Mouse (Mus musculus) heart, embryonic 14.5 days (tissue): ENCODE results near the gene Agtrap. TPM values are rescaled to one million over a fixed set of nuclear protein-coding genes. Genes with fewer than 3 reads are reported as not detected.

Experiments used
- ATAC-seq: fragments of 200-750 bp; cut with Nextera tagmentation; 2 replicates; pipeline ENCODE4 v1.8.0; 2017; ENCODE audit warnings: low read depth, moderate TSS enrichment; ENCODE audit not compliant: insufficient number of reproducible peaks, insufficient read depth, low FRiP score
- H3K27ac ChIP-seq, 2 experiments: fragments of 200-500 bp in 1 of 2; fragments of 300-500 bp in 1 of 2; sonication (generic) in 1 of 2; replicated peaks in 1 of 2; 2 replicates each; pipeline ENCODE4 v1.5.1; 2012 to 2014; ENCODE audit warnings: low read depth in 2 of 2, low read length in 2 of 2, control low read depth in 1 of 2, mild to moderate bottlenecking in 1 of 2, mixed read lengths in 1 of 2; ENCODE audit not compliant: control insufficient read depth in 1 of 2, insufficient read depth in 1 of 2
- H3K27me3 ChIP-seq: fragments of 300-500 bp; sonication (generic); 2 replicates; pipeline ENCODE4 v1.6.1; 2014; ENCODE audit warnings: mild to moderate bottlenecking, low read length, control low read depth; ENCODE audit not compliant: control insufficient read depth, insufficient read depth
- H3K36me3 ChIP-seq: fragments of 300-500 bp; sonication (generic); 2 replicates; pipeline ENCODE4 v1.6.1; 2014; ENCODE audit warnings: mild to moderate bottlenecking, control low read depth, low read length, mixed read lengths; ENCODE audit not compliant: control insufficient read depth, insufficient read depth
- H3K4me1 ChIP-seq, 2 experiments: fragments of 200-500 bp in 1 of 2; fragments of 300-500 bp in 1 of 2; sonication (generic) in 1 of 2; 2 replicates each; pipeline ENCODE4 v1.6.1; 2012 to 2014; ENCODE audit warnings: low read length in 2 of 2, control low read depth in 1 of 2, mixed read lengths in 1 of 2; ENCODE audit not compliant: control insufficient read depth in 2 of 2, insufficient read depth in 2 of 2
- H3K4me2 ChIP-seq: fragments of 300-500 bp; sonication (generic); 2 replicates; pipeline ENCODE4 v1.6.1; 2014; ENCODE audit warnings: mild to moderate bottlenecking, low read length
- H3K4me3 ChIP-seq, 2 experiments: fragments of 200-500 bp in 1 of 2; fragments of 300-500 bp in 1 of 2; sonication (generic) in 1 of 2; 2 replicates each; pipeline ENCODE4 v1.5.1; 2012 to 2014; ENCODE audit warnings: low read length in 2 of 2, mild to moderate bottlenecking in 2 of 2, control low read depth in 1 of 2, low read depth in 1 of 2, moderate library complexity in 1 of 2; ENCODE audit not compliant: control insufficient read depth in 1 of 2, insufficient read depth in 1 of 2
- H3K9ac ChIP-seq: fragments of 300-500 bp; sonication (generic); 2 replicates; pipeline ENCODE4 v1.6.1; 2014; ENCODE audit warnings: mild to moderate bottlenecking, low read length
- H3K9me3 ChIP-seq: fragments of 300-500 bp; sonication (generic); 2 replicates; pipeline ENCODE4 v1.6.1; 2016; ENCODE audit warnings: low read length, control low read depth; ENCODE audit not compliant: control insufficient read depth
- WGBS: fragments of 180-500 bp; shearing (Covaris S2); extraction: QIAGEN DNeasy Blood & Tissue Kit; methylation state at CpG from one replicate; pipeline ENCODE4 v1.1.7; 2014; 5-methylcytosine and 5-hydroxymethylcytosine counted together
- polyA plus RNA-seq: library from polyadenylated mRNA; unstranded; fragments of >200 nt; fragmentation: Nextera tagmentation; extraction: Ambion mirVana; gene quantifications from 2 replicates; pipeline ENCODE4 v1.2.1, GENCODE M21; 2014

Agtrap gene
- polyA plus RNA-seq, 1 experiment from 2014 or later, result 19.5 TPM

GRCm38 (mm10) chr4:148116657-148117056 is 28.8 kb upstream of the Agtrap start:
- H3K4me1 ChIP-seq, result peaks cover 0 to 3% of the 10 kb centered on the region in 2 experiments; a peak in 1 of 4 replicates
- no peak overlapping the region for H3K9ac ChIP-seq
- no peak for ATAC-seq
- H3K27ac ChIP-seq, result no peak overlapping the region
- no peak overlapping the region for H3K4me3 ChIP-seq
- peaks cover 7% of the 10 kb centered on the region; the same call in 1 of the 2 replicates for H3K27me3 ChIP-seq
- peaks cover 5% of the 10 kb centered on the region; the same call in 1 of the 2 replicates for H3K9me3 ChIP-seq
- no peak overlapping the region for H3K4me2 ChIP-seq
- WGBS, result 74% methylated on average over 4 of the region's 4 CpGs
- H3K36me3 ChIP-seq, result no peaks in the 10 kb centered on the region

GRCm38 (mm10) chr4:148115467-148115866 is 27.6 kb upstream of the Agtrap start:
- Histone ChIP-seq H3K4me2 (peak overlapping the region; percentile 23; the same call in 1 of the 2 replicates), H3K4me3 (no peak overlapping the region), H3K36me3 (no peaks in the 10 kb centered on the region), H3K27me3 (peaks cover 7% of the 10 kb centered on the region; the same call in 1 of the 2 replicates), H3K27ac (no peak overlapping the region), H3K9me3 (peaks cover 5% of the 10 kb centered on the region; the same call in 1 of the 2 replicates), H3K4me1 (peaks cover 0 to 3% of the 10 kb centered on the region in 2 experiments; a peak in 1 of 4 replicates), H3K9ac (no peak overlapping the region; the same call in 1 of the 2 replicates)
- no peak for ATAC-seq
- WGBS, result 8% methylated on average over 15 of the region's 15 CpGs

GRCm38 (mm10) chr4:148114758-148115391 is 27.0 kb upstream of the Agtrap start:
- Histone ChIP-seq H3K4me3 (no peak overlapping the region), H3K27me3 (peaks cover 7% of the 10 kb centered on the region; the same call in 1 of the 2 replicates), H3K27ac (no peak overlapping the region), H3K9me3 (peaks cover 5% of the 10 kb centered on the region; the same call in 1 of the 2 replicates), H3K4me1 (peaks cover 0 to 3% of the 10 kb centered on the region in 2 experiments; a peak in 1 of 4 replicates), H3K9ac (no peak overlapping the region; the same call in 1 of the 2 replicates), H3K4me2 (peak overlapping the region; percentile 23; the same call in 1 of the 2 replicates), H3K36me3 (no peaks in the 10 kb centered on the region)
- 7% methylated on average over 15 of the region's 15 CpGs for WGBS
- ATAC-seq, result 0 out of 2 replicates have a peak, but pooled peaks have one; percentile 15

- Histone ChIP-seq H3K9ac (no peak overlapping the region), H3K27me3 (peaks cover 7% of the 10 kb centered on the region; the same call in 1 of the 2 replicates), H3K4me2 (no peak overlapping the region), H3K36me3 (no peaks in the 10 kb centered on the region), H3K4me1 (peaks cover 9 to 12% of the 10 kb centered on the region in 2 experiments), H3K4me3 (no peak overlapping the region), H3K27ac (no peak overlapping the region), H3K9me3 (peaks cover 5% of the 10 kb centered on the region; the same call in 1 of the 2 replicates)
- ATAC-seq, result no peak
- WGBS, result 75% methylated on average over 12 of the region's 12 CpGs
Observed at GRCm38 (mm10) chr4:148112519-148112918, 24.7 kb upstream of the Agtrap start.

DNA sequence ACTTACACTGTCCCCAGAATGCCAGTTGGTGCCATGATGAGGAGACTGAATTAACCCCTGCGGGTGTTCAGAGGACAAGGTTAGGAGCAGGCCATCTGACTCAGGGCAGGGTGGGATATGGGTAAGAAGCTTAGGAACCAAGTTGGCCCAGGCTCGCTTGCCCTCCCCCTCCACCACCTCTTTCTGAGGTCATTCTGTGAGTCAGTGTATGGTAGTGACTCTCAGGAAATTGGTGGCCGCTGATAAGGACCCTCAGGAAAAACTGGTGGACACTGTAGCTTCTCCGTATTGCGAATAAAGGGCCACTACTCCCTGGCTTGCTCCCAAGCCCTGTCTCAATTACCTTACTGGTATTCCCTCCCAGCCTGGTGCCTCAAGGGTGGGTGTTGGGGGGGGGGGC is 21.4 kb upstream of the Agtrap start:
- Histone ChIP-seq H3K4me3 (no peak overlapping the region), H3K4me2 (no peak overlapping the region), H3K27me3 (no peaks in the 10 kb centered on the region; the same call in 1 of the 2 replicates), H3K27ac (no peak overlapping the region), H3K9ac (no peak overlapping the region), H3K4me1 (peaks cover 9 to 17% of the 10 kb centered on the region in 2 experiments), H3K36me3 (no peaks in the 10 kb centered on the region), H3K9me3 (no peaks in the 10 kb centered on the region)
- no peak for ATAC-seq
- 51% methylated on average over 5 of the region's 5 CpGs for WGBS

DNA sequence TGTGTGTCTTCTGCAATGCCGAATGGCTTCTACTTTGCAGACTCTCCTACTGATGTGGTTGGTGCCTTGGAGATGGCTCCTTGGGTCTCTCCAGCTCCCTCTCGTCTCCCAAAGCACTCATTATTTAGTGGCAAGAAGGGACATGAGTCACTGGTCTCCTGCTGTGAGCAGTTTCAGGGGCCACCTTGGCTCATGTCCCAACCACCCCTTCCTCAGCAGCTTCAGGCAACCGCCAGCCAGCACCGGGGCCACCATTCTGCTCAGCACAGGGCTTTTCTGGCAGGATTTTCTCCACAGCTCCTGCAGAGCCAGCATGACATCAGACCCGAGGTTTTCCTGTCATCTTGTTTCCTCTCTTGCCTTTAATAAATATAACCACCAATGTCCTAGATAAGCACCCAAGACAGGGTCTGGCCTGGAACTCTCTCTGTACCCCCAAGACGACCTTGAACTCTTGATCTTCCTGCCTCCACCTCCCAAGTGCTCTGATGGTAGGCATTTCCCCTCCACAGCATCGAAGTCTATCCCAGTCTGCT is 20.8 kb upstream of the Agtrap start:
- Histone ChIP-seq H3K27me3 (no peaks in the 10 kb centered on the region; the same call in 1 of the 2 replicates), H3K9ac (no peak overlapping the region), H3K36me3 (no peaks in the 10 kb centered on the region), H3K4me3 (no peak overlapping the region), H3K4me1 (peaks cover 9 to 17% of the 10 kb centered on the region in 2 experiments), H3K4me2 (no peak overlapping the region), H3K27ac (no peak overlapping the region), H3K9me3 (no peaks in the 10 kb centered on the region)
- 36% methylated on average over 7 of the region's 7 CpGs for WGBS
- no peak for ATAC-seq

DNA sequence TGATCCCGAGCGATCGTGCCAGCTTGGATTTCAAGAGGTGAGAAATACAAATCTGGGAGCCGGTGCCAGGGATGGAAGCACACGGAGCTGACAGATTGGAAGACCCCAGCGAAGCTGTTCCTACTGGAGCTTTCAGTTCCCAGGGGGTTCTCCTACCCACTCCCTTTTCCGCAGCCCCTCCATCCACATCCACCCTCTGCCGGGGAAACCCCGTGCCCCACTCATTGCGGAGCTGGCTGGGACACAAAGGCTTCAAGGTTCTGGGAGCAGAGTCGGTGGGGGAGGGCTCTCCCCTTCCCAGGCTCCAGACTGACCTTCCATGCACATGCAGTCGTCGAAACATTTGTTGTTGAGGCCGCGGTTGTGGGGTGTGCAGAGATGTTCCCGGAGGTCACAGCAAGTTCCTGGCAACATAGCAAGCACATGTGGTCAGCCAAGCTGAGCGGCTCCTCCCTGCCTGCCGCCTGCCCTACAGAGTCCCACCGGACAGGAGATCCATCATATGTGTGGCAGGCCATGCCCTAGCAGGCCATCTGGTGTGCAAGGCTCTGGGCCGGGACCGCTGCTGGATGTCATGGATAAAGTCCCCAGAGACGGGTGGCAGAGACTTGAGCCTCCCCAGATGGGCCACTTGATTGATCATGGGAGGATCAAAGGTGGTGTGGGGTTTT is 19.9 kb upstream of the Agtrap start:
- Histone ChIP-seq H3K9ac (no peak overlapping the region), H3K9me3 (no peaks in the 10 kb centered on the region), H3K4me3 (no peak overlapping the region), H3K27ac (no peak overlapping the region), H3K27me3 (no peaks in the 10 kb centered on the region; the same call in 1 of the 2 replicates), H3K4me1 (peaks cover 9 to 17% of the 10 kb centered on the region in 2 experiments), H3K4me2 (no peak overlapping the region), H3K36me3 (no peaks in the 10 kb centered on the region)
- 47% methylated on average over 22 of the region's 22 CpGs for WGBS
- no peak for ATAC-seq
